Mouse (Mus musculus): ENCODE measurements at regions not wholly inside any gene's neighbourhood (a gene's known extent, or its start where the extent isn't known, plus 50 kb on each side); places are given as distances from the start of the nearest gene placed in this dataset.

DNA sequence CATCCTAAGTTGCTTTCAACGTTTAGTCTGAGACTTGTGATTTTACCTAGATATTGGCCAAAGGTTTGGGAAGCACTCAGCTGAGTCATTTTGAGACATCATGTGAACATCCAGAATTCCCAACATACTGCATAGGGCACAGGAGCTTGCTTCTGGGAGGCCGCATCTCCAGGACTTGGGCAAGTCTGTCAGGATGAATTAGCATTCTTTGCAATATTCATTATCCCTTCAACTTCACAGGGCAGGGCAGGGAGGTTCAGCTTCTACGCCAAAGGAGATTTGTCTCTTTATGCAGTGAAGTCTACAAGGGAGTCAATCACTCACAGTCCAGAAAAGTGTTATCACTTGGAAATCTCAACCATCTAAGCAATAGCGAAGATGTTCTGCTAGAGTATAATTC is 231.7 kb downstream of the Cpe start:
- TF ChIP-seq POLR2A (IDR thresholded peaks at IDR 0.05; ENCODE audit: insufficient read length, low read depth) (no peak), MAX (IDR thresholded peaks at IDR 0.05; ENCODE audit: low read depth) (no peak), SRF (IDR thresholded peaks at IDR 0.05; ENCODE audit: control insufficient read depth, insufficient read length, low read depth) (no peak)
